23 mouse cellular contexts compared by ENCODE assay signal in genomic region chr13:36973016-36973415, GRCm38 (mm10).
A peak's percentile ranks its signal among the peaks of the same experiment; 100 is the strongest.
DNase-seq lines count a peak whose midpoint lies in the region; ATAC-seq lines count a peak whose summit lies in the region.
"Had no signal": no experiment of that assay in that cellular context is flagged by ENCODE, and none has a peak within 500 bp of the region (broad histone marks: within the 10 kb centered on the region; RNA-seq: fewer than 3 reads in every experiment).

No protein-coding gene starts in this region.

- ATAC-seq in heart, embryonic 11.5 days (replicated peaks; ENCODE audit: insufficient number of reproducible peaks, low FRiP score, low TSS enrichment) = no peak
- ATAC-seq: activated CD4-positive, CD25-positive, alpha-beta regulatory T cell, adult 4 months; forebrain, embryonic 14.5 days; forebrain, embryonic 16.5 days; Patski had no signal

- no peaks in the 10 kb centered on the region for H3K36me3 ChIP-seq in heart, embryonic 11.5 days (ENCODE audit: control insufficient read depth, insufficient read depth, low read length)
- H3K36me3 ChIP-seq in splenic B cell, adult 2 months (ENCODE audit: control insufficient read depth, insufficient read depth, low read length, poor library complexity, severe bottlenecking) = no peaks in the 10 kb centered on the region
- H3K36me3 ChIP-seq: embryonic facial prominence, embryonic 13.5 days; embryonic facial prominence, embryonic 15.5 days; forebrain, embryonic 10.5 days; forebrain, embryonic 12.5 days; G1E had no signal

- peak; percentile 64 for DNase-seq in heart, adult 11 months
- DNase-seq in A20 (ENCODE audit: low read depth, low spot score) = peak; percentile 15
- DNase-seq in splenic B cell, adult 2 months (ENCODE audit: low read depth, low spot score) = peak; percentile 29
- no peak for DNase-seq in frontal cortex, postnatal 25 days (ENCODE audit: low spot score in 2 of 2)
- DNase-seq: adrenal gland, adult 8-10 months; adrenal gland, postnatal 14 days; adrenal gland, postnatal 36 days; cerebellum, adult 11-12 months; cerebellum, adult 2 months; cerebellum, adult 9-10 months; cerebellum, postnatal 10 days; cerebellum, postnatal 25 days had no signal

- no peak overlapping the region for H3K27ac ChIP-seq in heart, embryonic 11.5 days (ENCODE audit: low read depth, low read length)
- H3K27ac ChIP-seq: embryonic facial prominence, embryonic 13.5 days; embryonic facial prominence, embryonic 15.5 days; forebrain, embryonic 10.5 days; forebrain, embryonic 12.5 days had no signal

- H3K9me3 ChIP-seq in heart, embryonic 11.5 days (replicated peaks; ENCODE audit: control insufficient read depth, low read length) = no peaks in the 10 kb centered on the region
- H3K9me3 ChIP-seq: embryonic facial prominence, embryonic 13.5 days; embryonic facial prominence, embryonic 15.5 days; forebrain, embryonic 10.5 days; forebrain, embryonic 12.5 days; G1E had no signal

- no peak overlapping the region for H3K4me2 ChIP-seq in heart, embryonic 11.5 days
- H3K4me2 ChIP-seq: embryonic facial prominence, embryonic 13.5 days; embryonic facial prominence, embryonic 15.5 days; forebrain, embryonic 12.5 days had no signal

- H3K9ac ChIP-seq in heart, embryonic 11.5 days (ENCODE audit: low read depth, low read length) = no peak overlapping the region
- H3K9ac ChIP-seq: embryonic facial prominence, embryonic 13.5 days; embryonic facial prominence, embryonic 15.5 days; forebrain, embryonic 12.5 days had no signal

- 68% methylated on average over 2 of the region's 2 CpGs for WGBS in heart, embryonic 11.5 days (ENCODE audit: insufficient replicate concordance)

- H3K4me3 ChIP-seq in heart, embryonic 11.5 days (ENCODE audit: low read depth, low read length) = no peak overlapping the region
- H3K4me3 ChIP-seq: embryonic facial prominence, embryonic 13.5 days; embryonic facial prominence, embryonic 15.5 days; erythroblast, embryonic 14.5 days; forebrain, embryonic 10.5 days; forebrain, embryonic 12.5 days had no signal

- H3K4me1 ChIP-seq in heart, embryonic 11.5 days (ENCODE audit: control insufficient read depth, insufficient read depth, low read length) = no peaks in the 10 kb centered on the region
- H3K4me1 ChIP-seq: embryonic facial prominence, embryonic 13.5 days; embryonic facial prominence, embryonic 15.5 days; forebrain, embryonic 10.5 days; forebrain, embryonic 12.5 days had no signal

- no peaks in the 10 kb centered on the region for H3K27me3 ChIP-seq in heart, embryonic 11.5 days (ENCODE audit: control insufficient read depth, insufficient read depth, low read length)
- H3K27me3 ChIP-seq in splenic B cell, adult 2 months (ENCODE audit: control insufficient read depth, insufficient read depth, low read length, poor library complexity, severe bottlenecking) = no peaks in the 10 kb centered on the region
- H3K27me3 ChIP-seq: embryonic facial prominence, embryonic 13.5 days; embryonic facial prominence, embryonic 15.5 days; forebrain, embryonic 12.5 days; Patski had no signal

Comparison
In these comparisons a context has a peak if more than half of its experiments do, and no peak if none do; other contexts are left out.
1. DNase-seq: peak in heart, adult 11 months (single experiment), A20 (single experiment) and splenic B cell, adult 2 months (single experiment); none in frontal cortex, postnatal 25 days (0 of 2).